Mouse (Mus musculus) G1E (cell line): Measurements from ENCODE around the gene Cubn.

Experiments used
- CTCF ChIP-seq: IDR thresholded peaks from 2 replicates; pipeline ENCODE4 v1.5.1; 2012; ENCODE audit warnings: low read depth, low read length, inconsistent platforms, mixed read lengths
- GATA1 ChIP-seq: IDR thresholded peaks from 2 replicates; pipeline ENCODE4 v1.6.1; 2012; ENCODE audit warnings: borderline replicate concordance, low read length, inconsistent platforms, mixed read lengths
- GATA2 ChIP-seq: IDR thresholded peaks from 2 replicates; pipeline ENCODE4 v1.6.1; 2012; ENCODE audit warnings: low read depth, low read length, inconsistent platforms, borderline replicate concordance
- POLR2AphosphoS5 ChIP-seq: IDR thresholded peaks from 2 replicates; pipeline ENCODE4 v1.6.1; 2012; ENCODE audit warnings: low read depth, low read length, inconsistent platforms; ENCODE audit not compliant: insufficient replicate concordance
- TAL1 ChIP-seq: conservative IDR thresholded peaks from 2 replicates; pipeline ENCODE4 v1.6.1; 2012; ENCODE audit warnings: low read depth, low read length, inconsistent platforms, mixed read lengths

GRCm38 (mm10) chr2:13237140-13237901, 254.3 kb downstream of the Cubn start:
- peak; percentile 55; the same call in 1 of the 2 replicates for TF ChIP-seq CTCF
- no peak for TF ChIP-seq GATA2
- no peak for TF ChIP-seq GATA1
- TF ChIP-seq TAL1, result no peak
- no peak for TF ChIP-seq POLR2AphosphoS5
